Mouse (Mus musculus) heart, adult 2 months (tissue): Measurements from ENCODE around the gene Adgrf3. TPM values are rescaled to one million over a fixed set of nuclear protein-coding genes. Genes with fewer than 3 reads are reported as not detected.

ENCODE experiments used
- DNase-seq, 2 experiments: peaks; one replicate each; pipeline ENCODE4 v3.0.0; 2021
- H3K27ac ChIP-seq: fragments of 200-600 bp; 2 replicates; pipeline ENCODE4 v1.8.1; 2022
- H3K27me3 ChIP-seq: fragments of 200-500 bp; 2 replicates; pipeline ENCODE4 v1.6.1; 2012; ENCODE audit warnings: mild to moderate bottlenecking, low read length, inconsistent platforms, mixed read lengths; ENCODE audit not compliant: control insufficient read depth, insufficient read depth
- H3K36me3 ChIP-seq: fragments of 200-500 bp; 2 replicates; pipeline ENCODE4 v1.6.1; 2012; ENCODE audit warnings: low read length, inconsistent platforms; ENCODE audit not compliant: control insufficient read depth, insufficient read depth
- H3K4me1 ChIP-seq: fragments of 200-500 bp; 2 replicates; pipeline ENCODE4 v1.6.1; 2011; ENCODE audit warnings: low read length; ENCODE audit not compliant: control insufficient read depth, insufficient read depth
- H3K4me3 ChIP-seq: fragments of 200-600 bp; 2 replicates; pipeline ENCODE4 v1.8.1; 2022
- H3K79me2 ChIP-seq: fragments of 200-500 bp; replicated peaks from 2 replicates; pipeline ENCODE4 v1.6.1; 2012; ENCODE audit warnings: mild to moderate bottlenecking, inconsistent platforms, low read length, moderate library complexity, mixed read lengths; ENCODE audit not compliant: control insufficient read depth, insufficient read depth
- H3K9ac ChIP-seq: fragments of 200-500 bp; 2 replicates; pipeline ENCODE4 v1.6.1; 2012; ENCODE audit warnings: low read depth, mild to moderate bottlenecking, control low read depth, inconsistent platforms, low read length, mixed read lengths
- CTCF ChIP-seq: fragments of 200-600 bp; IDR thresholded peaks from 2 replicates; pipeline ENCODE4 v1.8.1; 2022; ENCODE audit warnings: antibody characterized with exemption, mild to moderate bottlenecking, moderate library complexity
- EP300 ChIP-seq: fragments of 200-500 bp; IDR thresholded peaks from 2 replicates; pipeline ENCODE4 v1.6.1; 2011; ENCODE audit warnings: low read depth, low read length, control low read depth; ENCODE audit not compliant: insufficient read depth
- POLR2A ChIP-seq: fragments of 200-500 bp; IDR thresholded peaks from 2 replicates; pipeline ENCODE4 v1.6.1; 2011; ENCODE audit warnings: mild to moderate bottlenecking, low read depth, low read length, control low read depth; ENCODE audit not compliant: insufficient read depth
- WGBS: fragments of 180-500 bp; shearing (Covaris S2); methylation state at CpG from one replicate; pipeline ENCODE4 v1.1.7; 2018; 5-methylcytosine and 5-hydroxymethylcytosine counted together
- intact Hi-C: fragments of 180-260 bp; cut with DNase I; formaldehyde crosslinking; loops from one replicate; pipeline ENCODE4 v1.15.1; 2025
- polyA plus RNA-seq: library from polyadenylated mRNA; depleted of rRNA; stranded (reverse); fragments of >200 nt; gene quantifications from 2 replicates; pipeline ENCODE4 v1.2.3, GENCODE M21; 2012
- total RNA-seq, 2 experiments: library from RNA; stranded (reverse); gene quantifications; 2 replicates each; pipeline ENCODE4 v1.2.3; 2021

The Adgrf3 gene
- total and polyA plus RNA-seq, 3 experiments: 0.12 to 0.20 TPM; not detected in 1

DNA sequence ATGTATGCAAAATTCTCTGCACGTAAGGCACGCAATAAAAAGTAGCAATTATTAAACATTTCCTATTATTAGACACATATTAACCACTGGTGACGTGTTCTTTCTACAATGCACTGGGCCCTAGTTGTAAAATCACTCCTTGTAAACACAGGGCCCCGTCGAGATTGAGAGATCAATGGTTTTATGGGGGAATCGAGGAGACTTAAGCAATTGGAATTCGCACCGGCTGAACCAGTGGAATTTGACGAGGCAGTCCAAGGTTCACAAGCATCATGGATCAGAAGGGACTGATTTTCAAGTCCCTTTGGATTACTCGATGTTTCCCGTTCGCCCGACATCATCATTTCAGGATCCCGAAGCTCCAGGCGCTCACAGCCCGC lies 26.4 kb upstream of the Adgrf3 start:
- H3K4me3 ChIP-seq: peak overlapping the region; percentile 89
- 33% methylated on average over 16 of the region's 16 CpGs for WGBS
- H3K27ac ChIP-seq: peak overlapping the region; percentile 71
- TF ChIP-seq POLR2A (no peak), CTCF (no peak), EP300 (no peak)
- no peaks in the 10 kb centered on the region for H3K27me3 ChIP-seq
- DNase-seq: no peak
- peaks cover 2% of the 10 kb centered on the region; the same call in 1 of the 2 replicates for H3K36me3 ChIP-seq
- peaks cover 5% of the 10 kb centered on the region for H3K4me1 ChIP-seq
- intact Hi-C loops: loop anchor here (5.0 to 10.0 kb wide), 2 partner anchors 75 to 403 kb away; partner anchors contain the start of genes Hadha and Hadhb
- H3K79me2 ChIP-seq: peaks cover 2% of the 10 kb centered on the region; the same call in 1 of the 2 replicates
- peak overlapping the region; percentile 61 for H3K9ac ChIP-seq

DNA sequence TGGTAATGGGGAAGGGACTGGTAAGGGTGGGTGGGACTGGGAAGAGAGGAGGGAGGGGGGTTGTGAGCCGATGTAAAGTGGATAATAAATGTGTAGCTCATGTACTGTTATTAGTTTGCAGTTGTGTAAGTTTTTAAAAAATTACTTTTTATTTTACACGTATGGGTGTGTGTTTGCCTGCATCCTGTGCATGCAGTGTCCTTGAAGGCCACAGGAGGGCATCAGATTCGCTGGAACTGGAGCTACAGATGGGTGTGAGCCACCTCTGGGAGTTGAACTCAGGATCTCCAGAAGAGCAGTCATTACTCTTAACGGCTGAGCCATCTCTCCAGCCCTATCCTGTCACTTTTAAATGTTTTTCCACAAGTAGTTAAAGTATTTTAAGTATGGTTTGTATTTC lies 25.4 kb upstream of the Adgrf3 start:
- WGBS: 66% methylated on average over 4 of the region's 4 CpGs
- H3K27ac ChIP-seq: no peak overlapping the region
- H3K4me3 ChIP-seq: no peak overlapping the region
- H3K79me2 ChIP-seq: no peaks in the 10 kb centered on the region
- H3K9ac ChIP-seq: no peak overlapping the region
- no peak for TF ChIP-seq POLR2A
- TF ChIP-seq CTCF: peak; percentile 64
- no peak for TF ChIP-seq EP300
- H3K36me3 ChIP-seq: peaks cover 2% of the 10 kb centered on the region; the same call in 1 of the 2 replicates
- H3K4me1 ChIP-seq: peaks cover 5% of the 10 kb centered on the region
- intact Hi-C loops: loop anchor here (5.0 to 10.0 kb wide), 2 partner anchors 74 to 404 kb away; partner anchors contain the start of genes Hadha and Hadhb
- no peaks in the 10 kb centered on the region for H3K27me3 ChIP-seq
- DNase-seq: no peak

DNA sequence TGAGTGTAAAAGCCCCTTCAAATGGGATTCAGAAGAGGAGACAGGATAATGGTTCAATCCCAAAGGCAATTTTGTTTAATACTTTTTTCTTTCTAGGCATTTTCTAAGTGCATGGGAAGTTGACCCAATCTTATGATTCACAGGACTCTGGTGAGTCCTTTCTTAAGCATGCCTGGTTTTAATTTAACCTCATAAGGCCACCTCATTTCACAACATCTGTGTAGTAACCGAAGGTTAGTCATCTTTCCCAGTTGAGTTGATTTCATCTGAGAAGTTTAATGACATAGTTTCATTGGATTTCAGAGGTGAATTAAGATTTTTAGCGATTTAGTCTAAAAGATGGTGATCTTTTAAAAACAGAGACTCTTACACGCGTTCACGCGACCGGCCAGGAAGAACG lies 17.2 kb upstream of the Adgrf3 start:
- Histone ChIP-seq H3K4me3 (no peak overlapping the region), H3K79me2 (no peaks in the 10 kb centered on the region), H3K36me3 (no peaks in the 10 kb centered on the region), H3K27me3 (no peaks in the 10 kb centered on the region), H3K27ac (no peak overlapping the region), H3K4me1 (no peaks in the 10 kb centered on the region), H3K9ac (no peak overlapping the region)
- WGBS: 98% methylated on average over 8 of the region's 8 CpGs
- TF ChIP-seq EP300 (no peak), POLR2A (no peak), CTCF (no peak)
- intact Hi-C loops: no loop called here
- DNase-seq: no peak

DNA sequence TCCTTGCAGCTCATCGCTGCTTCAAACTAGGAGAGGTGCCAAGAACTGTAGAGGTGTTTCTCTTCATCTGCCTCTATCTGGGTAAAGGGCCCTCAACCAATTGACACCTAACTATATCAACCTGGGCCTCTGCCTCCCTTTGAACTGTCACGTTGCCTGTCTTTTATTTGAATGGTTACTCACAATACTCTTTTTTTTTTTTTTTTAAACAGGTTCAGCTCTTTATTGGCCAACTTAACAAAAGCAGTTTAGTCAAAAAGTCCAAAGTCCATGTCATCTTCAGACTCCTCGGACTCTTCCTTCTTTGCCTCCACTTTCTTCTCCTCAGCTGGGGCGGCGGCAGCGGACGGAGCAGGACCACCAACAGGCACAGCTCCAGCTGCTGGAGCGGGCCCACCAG lies 15.1 kb upstream of the Adgrf3 start:
- H3K4me1 ChIP-seq: no peaks in the 10 kb centered on the region
- 87% methylated on average over 8 of the region's 8 CpGs for WGBS
- TF ChIP-seq POLR2A (no peak), CTCF (no peak), EP300 (no peak)
- no peaks in the 10 kb centered on the region for H3K79me2 ChIP-seq
- no peak for DNase-seq
- no peak overlapping the region for H3K27ac ChIP-seq
- no peak overlapping the region for H3K9ac ChIP-seq
- H3K4me3 ChIP-seq: no peak overlapping the region
- no peaks in the 10 kb centered on the region for H3K27me3 ChIP-seq
- intact Hi-C loops: no loop called here
- H3K36me3 ChIP-seq: no peaks in the 10 kb centered on the region

DNA sequence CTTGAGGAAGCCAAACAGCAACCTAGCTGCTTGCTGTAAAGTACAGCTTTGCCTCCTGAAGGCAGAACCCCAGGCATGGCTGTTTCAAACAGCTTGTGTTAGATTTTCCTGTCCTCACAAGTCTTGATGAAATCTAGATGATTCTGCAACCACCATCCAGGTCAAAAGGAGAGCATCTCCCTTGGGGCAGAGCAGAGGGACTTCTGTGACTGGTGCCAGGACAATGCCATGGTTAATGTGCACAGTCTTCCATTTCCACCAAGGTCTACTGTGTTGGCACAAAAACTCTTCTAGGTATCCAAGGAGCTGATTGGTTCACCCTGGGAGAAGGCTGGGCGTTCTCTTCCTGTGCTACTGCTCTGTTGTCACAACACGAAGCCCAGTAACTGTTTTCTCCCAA lies 14.2 kb upstream of the Adgrf3 start:
- H3K4me3 ChIP-seq: no peak overlapping the region
- 77% methylated on average over 2 of the region's 2 CpGs for WGBS
- intact Hi-C loops: loop anchor here (5.0 to 10.0 kb wide), 2 partner anchors 263 to 575 kb away; no protein-coding TSS in a partner anchor
- H3K27me3 ChIP-seq: no peaks in the 10 kb centered on the region
- no peaks in the 10 kb centered on the region for H3K4me1 ChIP-seq
- no peak for DNase-seq
- no peak overlapping the region for H3K27ac ChIP-seq
- H3K79me2 ChIP-seq: no peaks in the 10 kb centered on the region
- no peak overlapping the region for H3K9ac ChIP-seq
- TF ChIP-seq EP300 (no peak), CTCF (no peak), POLR2A (no peak)
- H3K36me3 ChIP-seq: no peaks in the 10 kb centered on the region

DNA sequence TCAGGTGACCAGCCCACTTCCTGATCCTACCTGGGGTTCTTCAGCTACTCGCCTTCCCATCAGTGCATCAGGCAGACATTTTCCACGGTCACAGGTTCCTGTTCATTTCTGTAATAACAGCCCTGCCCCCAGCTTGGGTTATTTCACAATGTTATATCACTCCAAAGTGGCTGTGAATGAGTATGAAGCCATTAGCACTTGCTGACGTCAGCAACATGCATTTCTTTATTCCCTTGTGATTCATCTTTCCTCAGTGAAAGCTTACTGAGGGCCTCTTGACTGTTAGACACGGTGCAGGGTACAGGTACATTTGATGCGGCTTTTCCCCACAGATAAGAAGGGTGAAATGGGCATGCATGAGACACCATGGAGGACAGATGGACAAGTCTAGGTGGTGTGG lies 10.4 kb upstream of the Adgrf3 start:
- intact Hi-C loops: loop anchor here (5.0 to 10.0 kb wide), 2 partner anchors 266 to 579 kb away; no protein-coding TSS in a partner anchor
- Histone ChIP-seq H3K4me3 (no peak overlapping the region), H3K4me1 (no peaks in the 10 kb centered on the region), H3K36me3 (no peaks in the 10 kb centered on the region), H3K9ac (no peak overlapping the region), H3K27me3 (no peaks in the 10 kb centered on the region), H3K79me2 (no peaks in the 10 kb centered on the region), H3K27ac (no peak overlapping the region)
- 68% methylated on average over 5 of the region's 5 CpGs for WGBS
- no peak for DNase-seq
- TF ChIP-seq CTCF (no peak), EP300 (no peak), POLR2A (no peak)
